Mouse (Mus musculus) adrenal gland, postnatal 14 days (tissue): ENCODE measurements at regions not wholly inside any gene's neighbourhood (a gene's known extent, or its start where the extent isn't known, plus 50 kb on each side); places are given as distances from the start of the nearest gene placed in this dataset.

ENCODE experiments used
- DNase-seq: peaks from one replicate; pipeline ENCODE4 v3.0.0; 2021; ENCODE audit warnings: mixed read lengths

GRCm38 (mm10) chr6:98452277-98452676, 109.7 kb upstream of the Gm765 start:
- DNase-seq: no peak

GRCm38 (mm10) chr6:98435676-98436075, 93.1 kb upstream of the Gm765 start:
- no peak for DNase-seq

GRCm38 (mm10) chr6:98433286-98433685, 90.7 kb upstream of the Gm765 start:
- DNase-seq: no peak

GRCm38 (mm10) chr6:98429120-98429519, 86.6 kb upstream of the Gm765 start:
- DNase-seq: no peak

GRCm38 (mm10) chr6:98402605-98403004, 60.1 kb upstream of the Gm765 start:
- DNase-seq: no peak

GRCm38 (mm10) chr6:98394589-98394988, 52.0 kb upstream of the Gm765 start:
- DNase-seq: no peak
